Mouse (Mus musculus) intestine, embryonic 15.5 days (tissue): Measurements from ENCODE around the gene Dcaf17. TPM values are rescaled to one million over a fixed set of nuclear protein-coding genes. Genes with fewer than 3 reads are reported as not detected.
A peak's percentile ranks its signal among the peaks of the same experiment; 100 is the strongest.

ENCODE experiments used
- ATAC-seq: fragments of 200-750 bp; cut with Nextera tagmentation; 2 replicates; pipeline ENCODE4 v1.8.0; 2017; ENCODE audit warnings: moderate TSS enrichment, moderate library complexity
- H3K27ac ChIP-seq: fragments of 300-500 bp; sonication (generic); 2 replicates; pipeline ENCODE4 v1.5.1; 2015; ENCODE audit warnings: mild to moderate bottlenecking, inconsistent platforms
- H3K27me3 ChIP-seq: fragments of 300-500 bp; sonication (generic); replicated peaks from 2 replicates; pipeline ENCODE4 v1.6.1; 2015; ENCODE audit warnings: inconsistent platforms
- H3K36me3 ChIP-seq: fragments of 300-500 bp; sonication (generic); 2 replicates; pipeline ENCODE4 v1.6.1; 2015; ENCODE audit warnings: inconsistent platforms
- H3K4me1 ChIP-seq: fragments of 300-500 bp; sonication (generic); replicated peaks from 2 replicates; pipeline ENCODE4 v1.6.1; 2015; ENCODE audit warnings: inconsistent platforms
- H3K4me2 ChIP-seq: fragments of 300-500 bp; sonication (generic); replicated peaks from 2 replicates; pipeline ENCODE4 v1.6.1; 2015; ENCODE audit warnings: mild to moderate bottlenecking, inconsistent platforms
- H3K4me3 ChIP-seq: fragments of 300-500 bp; sonication (generic); replicated peaks from 2 replicates; pipeline ENCODE4 v1.5.1; 2015; ENCODE audit warnings: inconsistent platforms
- H3K9ac ChIP-seq: fragments of 300-500 bp; sonication (generic); 2 replicates; pipeline ENCODE4 v1.6.1; 2015; ENCODE audit warnings: inconsistent platforms
- H3K9me3 ChIP-seq: fragments of 300-500 bp; sonication (generic); 2 replicates; pipeline ENCODE4 v1.6.1; 2016; ENCODE audit warnings: inconsistent platforms
- WGBS: fragments of 180-500 bp; shearing (Covaris S2); methylation state at CpG from one replicate; pipeline ENCODE4 v1.1.7; 2015; 5-methylcytosine and 5-hydroxymethylcytosine counted together
- polyA plus RNA-seq: library from polyadenylated mRNA; unstranded; fragments of >200 nt; fragmentation: Nextera tagmentation; extraction: Ambion mirVana; gene quantifications from 2 replicates; pipeline ENCODE4 v1.2.1, GENCODE M21; 2015

Gene Dcaf17
- polyA plus RNA-seq, 1 experiment from 2014 or later, result 43.0 TPM

- Histone ChIP-seq H3K4me2 (no peak overlapping the region), H3K36me3 (no peaks in the 10 kb centered on the region), H3K27ac (no peak overlapping the region), H3K4me1 (no peaks in the 10 kb centered on the region), H3K27me3 (no peaks in the 10 kb centered on the region), H3K9ac (no peak overlapping the region), H3K4me3 (no peak overlapping the region), H3K9me3 (no peaks in the 10 kb centered on the region)
- no peak for ATAC-seq
- WGBS, result 60% methylated on average over 3 of the region's 3 CpGs
These were observed 53.4 kb downstream of the Dcaf17 start for GRCm38 (mm10) chr2:71108541-71108940.

- no peak overlapping the region for H3K4me3 ChIP-seq
- H3K4me2 ChIP-seq, result no peak overlapping the region
- H3K36me3 ChIP-seq, result no peaks in the 10 kb centered on the region
- H3K9ac ChIP-seq, result no peak overlapping the region
- no peak overlapping the region for H3K27ac ChIP-seq
- H3K4me1 ChIP-seq, result 0 out of 2 replicates have a peak, but pooled peaks cover 3% of the 10 kb centered on the region
- WGBS, result 73% methylated on average over 6 of the region's 6 CpGs
- H3K9me3 ChIP-seq, result no peaks in the 10 kb centered on the region
- H3K27me3 ChIP-seq, result no peaks in the 10 kb centered on the region
- ATAC-seq, result no peak
These were observed 58.5 kb downstream of the Dcaf17 start for GRCm38 (mm10) chr2:71113489-71114171.

GRCm38 (mm10) chr2:71116151-71116550, 61.0 kb downstream of the Dcaf17 start:
- no peaks in the 10 kb centered on the region for H3K9me3 ChIP-seq
- H3K27ac ChIP-seq, result no peak overlapping the region
- H3K4me2 ChIP-seq, result no peak overlapping the region
- no peak for ATAC-seq
- no peak overlapping the region for H3K9ac ChIP-seq
- no peaks in the 10 kb centered on the region for H3K27me3 ChIP-seq
- WGBS, result 91% methylated on average over 4 of the region's 4 CpGs
- H3K4me3 ChIP-seq, result no peak overlapping the region
- 0 out of 2 replicates have a peak, but pooled peaks cover 3% of the 10 kb centered on the region for H3K4me1 ChIP-seq
- H3K36me3 ChIP-seq, result no peaks in the 10 kb centered on the region

DNA sequence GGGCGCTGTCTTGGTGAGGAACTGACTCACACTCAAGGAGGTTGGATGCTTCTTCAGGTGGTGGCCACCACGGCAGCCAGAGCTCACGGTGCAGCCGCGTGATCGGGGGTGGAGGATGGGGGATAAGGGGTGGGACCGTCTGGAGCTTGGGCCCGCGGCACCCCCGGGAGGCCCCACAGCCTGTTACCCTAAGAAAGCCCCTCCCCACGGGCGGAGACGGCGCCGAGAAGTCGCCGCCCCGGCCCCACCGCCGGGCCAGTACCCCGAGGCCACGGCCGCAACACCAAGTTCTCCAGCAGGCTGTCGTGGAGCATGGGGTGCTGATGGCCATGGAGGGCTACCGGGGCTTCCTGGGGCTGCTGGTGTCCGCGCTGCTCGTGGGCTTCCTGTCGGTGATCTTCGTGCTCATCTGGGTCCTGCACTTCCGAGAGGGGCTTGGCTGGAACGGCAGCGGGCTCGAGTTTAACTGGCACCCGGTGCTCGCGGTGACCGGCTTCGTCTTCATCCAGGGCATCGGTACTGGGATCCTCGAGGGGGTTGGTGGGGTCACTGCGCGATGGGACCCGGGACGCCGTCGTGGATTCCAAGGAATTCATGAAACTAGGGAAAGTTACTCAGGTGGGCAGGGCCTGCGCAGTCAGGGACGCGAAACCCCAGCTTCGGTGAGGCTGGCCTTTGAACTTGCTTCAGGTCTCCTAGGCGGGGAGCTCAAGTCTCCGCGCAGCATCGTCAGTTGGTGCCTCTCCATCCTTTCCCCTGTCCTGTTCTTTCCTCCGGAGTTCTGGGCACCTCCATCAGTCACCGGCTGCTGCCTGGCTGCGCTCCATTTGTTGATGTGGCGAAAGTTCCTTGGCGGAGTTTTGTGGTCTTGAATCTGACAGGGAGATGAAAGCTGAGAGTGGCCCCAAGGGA, 62.9 kb downstream of the Dcaf17 start, which contains the start of gene Cybrd1:
Gene Cybrd1 (plus strand): TSS at position 127 of the 912 bp plus-strand sequence.
- Histone ChIP-seq H3K36me3 (no peaks in the 10 kb centered on the region), H3K9ac (peak within 1 kb of the TSS; percentile 57), H3K9me3 (no peaks in the 10 kb centered on the region), H3K4me2 (peak within 1 kb of the TSS; percentile 91), H3K27me3 (no peaks in the 10 kb centered on the region), H3K4me1 (0 out of 2 replicates have a peak, but pooled peaks cover 3% of the 10 kb centered on the region), H3K27ac (no peak within 1 kb of the TSS), H3K4me3 (peak within 1 kb of the TSS; percentile 55)
- peak; percentile 80 for ATAC-seq
- WGBS, result 2% methylated on average over 60 of the region's 60 CpGs

GRCm38 (mm10) chr2:71120844-71121243, 65.7 kb downstream of the Dcaf17 start:
- ATAC-seq, result no peak
- WGBS, result 90% methylated on average over 10 of the region's 10 CpGs
- 0 out of 2 replicates have a peak, but pooled peaks cover 7% of the 10 kb centered on the region for H3K4me1 ChIP-seq

DNA sequence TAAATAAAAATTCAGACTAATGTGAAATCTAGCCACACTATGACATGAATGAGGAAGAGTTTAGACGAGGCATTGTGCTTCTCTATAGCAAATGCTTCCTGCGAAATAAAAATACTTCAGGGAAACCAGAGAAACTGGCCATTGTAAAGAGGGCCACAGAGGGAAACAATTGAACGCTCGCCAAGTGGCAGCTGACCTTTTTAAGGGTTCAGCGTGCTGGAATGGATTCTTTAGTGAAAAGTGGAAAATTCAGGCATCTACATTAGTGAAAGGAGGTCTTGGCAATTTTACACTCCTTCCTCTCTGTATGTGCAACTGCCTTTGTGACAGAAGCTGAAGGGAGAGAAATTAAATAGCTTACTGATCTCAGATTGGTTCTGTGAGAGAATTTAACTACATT, 66.3 kb downstream of the Dcaf17 start:
- Histone ChIP-seq H3K4me3 (no peak overlapping the region), H3K27me3 (no peaks in the 10 kb centered on the region), H3K27ac (no peak overlapping the region), H3K4me2 (no peak overlapping the region), H3K4me1 (0 out of 2 replicates have a peak, but pooled peaks cover 7% of the 10 kb centered on the region), H3K36me3 (no peaks in the 10 kb centered on the region), H3K9me3 (no peaks in the 10 kb centered on the region), H3K9ac (no peak overlapping the region)
- ATAC-seq, result no peak
- 53% methylated on average over 5 of the region's 5 CpGs for WGBS

More at GRCm38 (mm10) chr2:71120844-71121243, 65.7 kb downstream of the Dcaf17 start:
- H3K4me2 ChIP-seq, result no peak overlapping the region
- no peak overlapping the region for H3K27ac ChIP-seq
- H3K36me3 ChIP-seq, result no peaks in the 10 kb centered on the region
- no peaks in the 10 kb centered on the region for H3K9me3 ChIP-seq
- H3K27me3 ChIP-seq, result no peaks in the 10 kb centered on the region
- no peak overlapping the region for H3K9ac ChIP-seq
- H3K4me3 ChIP-seq, result no peak overlapping the region

DNA sequence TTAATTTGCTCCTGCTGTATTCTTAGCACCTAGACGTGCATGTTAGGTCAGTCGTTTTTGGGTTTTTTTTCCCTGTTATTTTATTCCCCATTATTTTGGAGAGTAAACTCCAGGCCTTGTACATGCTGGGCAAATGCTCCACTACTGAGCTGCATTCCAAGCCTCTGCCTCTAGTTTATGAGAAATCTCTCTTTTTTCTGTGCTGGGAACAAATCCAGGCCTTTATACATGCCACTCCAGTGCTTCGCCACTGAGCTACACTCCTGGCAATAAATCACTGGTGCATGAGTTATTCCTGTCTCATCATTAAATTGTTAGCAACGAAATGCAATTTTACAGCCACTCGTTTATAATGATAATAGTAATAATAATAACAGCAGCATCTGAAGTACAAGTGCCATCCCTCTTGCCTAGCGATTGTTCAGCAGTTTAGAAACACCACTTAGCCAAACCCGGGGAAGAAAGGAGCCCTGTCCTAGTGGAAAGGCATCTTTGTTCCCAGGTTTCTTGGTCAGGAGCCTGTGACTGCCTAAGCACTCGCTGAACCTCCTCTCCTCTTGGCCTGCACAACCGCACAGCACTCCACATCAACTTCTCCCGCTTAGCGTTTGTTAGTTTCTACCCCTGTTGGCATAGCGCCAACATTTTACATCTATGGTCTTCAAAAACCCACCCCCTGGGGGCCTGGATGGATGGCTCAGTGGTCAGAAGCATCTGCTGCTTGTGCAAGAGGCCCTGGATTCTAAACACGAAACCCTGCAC, 67.3 kb downstream of the Dcaf17 start:
- ATAC-seq, result no peak
- 0 out of 2 replicates have a peak, but pooled peaks cover 5% of the 10 kb centered on the region for H3K4me1 ChIP-seq
- no peak overlapping the region for H3K9ac ChIP-seq
- H3K9me3 ChIP-seq, result no peaks in the 10 kb centered on the region
- no peak overlapping the region for H3K4me3 ChIP-seq
- WGBS, result 68% methylated on average over 13 of the region's 13 CpGs
- no peaks in the 10 kb centered on the region for H3K27me3 ChIP-seq
- no peaks in the 10 kb centered on the region for H3K36me3 ChIP-seq
- H3K4me2 ChIP-seq, result no peak overlapping the region
- H3K27ac ChIP-seq, result no peak overlapping the region

GRCm38 (mm10) chr2:71123591-71123990, 68.5 kb downstream of the Dcaf17 start:
- Histone ChIP-seq H3K27ac (no peak overlapping the region), H3K4me1 (0 out of 2 replicates have a peak, but pooled peaks cover 4% of the 10 kb centered on the region), H3K4me2 (no peak overlapping the region), H3K4me3 (no peak overlapping the region), H3K36me3 (no peaks in the 10 kb centered on the region), H3K9me3 (no peaks in the 10 kb centered on the region), H3K27me3 (no peaks in the 10 kb centered on the region), H3K9ac (no peak overlapping the region)
- ATAC-seq, result no peak
- WGBS, result 76% methylated on average over 2 of the region's 2 CpGs

DNA sequence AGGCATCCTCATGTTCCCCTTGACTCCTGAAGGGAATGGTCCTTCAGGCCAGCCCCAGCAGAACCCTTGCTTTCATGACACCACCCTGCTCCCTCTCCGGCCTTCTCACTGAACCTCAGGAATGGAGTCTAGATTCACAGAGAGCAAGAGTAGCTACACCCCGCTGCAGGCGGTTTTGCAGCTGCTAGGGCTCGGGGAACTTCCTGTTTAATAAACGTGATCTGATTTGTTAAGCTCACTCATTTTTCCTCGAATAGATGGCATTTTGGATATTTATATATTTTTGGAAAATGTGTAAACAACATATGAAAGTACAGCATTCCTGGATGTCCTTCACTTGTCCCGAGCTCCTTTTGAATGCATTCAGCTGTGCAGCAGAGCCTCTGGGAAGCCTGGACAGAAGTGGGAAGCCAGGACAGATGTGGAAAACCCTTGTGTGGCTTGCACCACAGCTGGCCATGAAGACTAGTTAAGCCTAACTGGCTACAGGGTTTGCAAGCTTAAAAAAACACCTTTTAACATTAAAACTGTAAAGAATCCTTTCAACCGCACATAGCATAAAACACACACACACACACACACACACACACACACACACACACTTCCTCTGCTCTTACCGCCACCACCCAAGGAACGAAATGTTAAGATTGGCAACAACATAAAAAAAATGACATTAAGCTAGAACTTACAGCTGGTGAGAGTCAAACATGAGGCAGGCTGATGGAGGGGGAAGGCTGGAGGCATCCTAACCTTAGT, 72.8 kb downstream of the Dcaf17 start:
- ATAC-seq, result peak; percentile 70

DNA sequence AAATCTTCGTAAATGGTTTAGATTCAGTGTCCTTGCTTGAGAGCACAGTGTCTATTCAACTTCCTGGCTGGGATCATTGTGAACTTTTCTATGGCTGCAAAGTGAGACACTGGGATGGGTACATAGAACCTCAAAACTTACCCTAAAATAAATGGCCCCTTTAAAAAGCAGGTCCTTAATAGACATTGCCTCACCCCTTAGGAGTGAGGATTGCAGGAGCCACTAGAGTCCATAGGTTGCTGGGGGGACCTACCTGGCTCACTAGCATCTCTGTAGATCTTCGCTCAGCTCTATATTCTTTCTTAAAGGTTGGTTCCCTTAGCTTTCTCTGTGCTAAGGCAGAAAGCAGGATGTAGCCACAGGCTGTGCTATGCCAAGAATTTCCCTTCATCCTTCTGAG, 75.2 kb downstream of the Dcaf17 start:
- Histone ChIP-seq H3K36me3 (no peaks in the 10 kb centered on the region), H3K4me3 (no peak overlapping the region), H3K4me2 (no peak overlapping the region), H3K9me3 (no peaks in the 10 kb centered on the region), H3K4me1 (no peaks in the 10 kb centered on the region), H3K27me3 (no peaks in the 10 kb centered on the region), H3K9ac (no peak overlapping the region), H3K27ac (no peak overlapping the region)
- 87% methylated on average over 2 of the region's 2 CpGs for WGBS
- no peak for ATAC-seq

More for the DNA sequence above, 72.8 kb downstream of the Dcaf17 start:
- Histone ChIP-seq H3K27ac (peak overlapping the region; percentile 59), H3K36me3 (no peaks in the 10 kb centered on the region), H3K9me3 (no peaks in the 10 kb centered on the region), H3K27me3 (no peaks in the 10 kb centered on the region), H3K9ac (no peak overlapping the region), H3K4me2 (no peak overlapping the region), H3K4me1 (0 out of 2 replicates have a peak, but pooled peaks cover 4% of the 10 kb centered on the region), H3K4me3 (no peak overlapping the region)
- 59% methylated on average over 10 of the region's 10 CpGs for WGBS

- Histone ChIP-seq H3K4me1 (no peaks in the 10 kb centered on the region), H3K9me3 (no peaks in the 10 kb centered on the region), H3K4me2 (no peak overlapping the region), H3K27me3 (no peaks in the 10 kb centered on the region), H3K36me3 (no peaks in the 10 kb centered on the region), H3K27ac (no peak overlapping the region), H3K4me3 (no peak overlapping the region), H3K9ac (no peak overlapping the region)
- ATAC-seq, result no peak
- WGBS, result 72% methylated on average over 3 of the region's 3 CpGs
These were observed 76.9 kb downstream of the Dcaf17 start for GRCm38 (mm10) chr2:71131866-71132496.
